Mouse (Mus musculus) mature B cell (primary cell): ENCODE data around the gene Tmco4.

Experiments used
- in situ Hi-C: fragments of 300-500 bp; cut with MboI; formaldehyde crosslinking; loops from 2 replicates; pipeline ENCODE4 v1.14.3; 2019

Tmco4 gene

DNA sequence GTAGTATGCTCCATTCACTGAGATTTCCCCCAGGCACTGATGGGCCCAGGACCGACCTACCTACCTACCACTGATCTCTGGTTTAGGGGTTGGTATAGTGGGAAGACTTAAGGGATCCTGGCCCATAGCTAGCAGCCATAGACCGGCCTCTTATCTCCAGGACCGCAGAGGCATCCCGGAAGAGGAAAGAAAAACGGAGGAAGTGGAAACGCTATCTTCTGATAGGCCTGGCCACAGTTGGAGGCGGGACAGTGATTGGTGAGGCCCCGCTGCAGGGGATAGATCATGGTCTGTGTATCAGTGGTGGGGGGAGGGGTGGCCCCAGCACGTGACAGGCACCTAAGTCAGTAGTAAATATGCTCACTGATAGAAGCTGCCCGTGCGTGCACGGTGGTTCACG, 46.7 kb downstream of the Tmco4 start:
- in situ Hi-C loops, result no loop called here

GRCm38 (mm10) chr4:139020385-139020784, 47.7 kb downstream of the Tmco4 start:
- in situ Hi-C loops, result no loop called here

GRCm38 (mm10) chr4:139024379-139024778, 51.7 kb downstream of the Tmco4 start:
- in situ Hi-C loops, result no loop called here

DNA sequence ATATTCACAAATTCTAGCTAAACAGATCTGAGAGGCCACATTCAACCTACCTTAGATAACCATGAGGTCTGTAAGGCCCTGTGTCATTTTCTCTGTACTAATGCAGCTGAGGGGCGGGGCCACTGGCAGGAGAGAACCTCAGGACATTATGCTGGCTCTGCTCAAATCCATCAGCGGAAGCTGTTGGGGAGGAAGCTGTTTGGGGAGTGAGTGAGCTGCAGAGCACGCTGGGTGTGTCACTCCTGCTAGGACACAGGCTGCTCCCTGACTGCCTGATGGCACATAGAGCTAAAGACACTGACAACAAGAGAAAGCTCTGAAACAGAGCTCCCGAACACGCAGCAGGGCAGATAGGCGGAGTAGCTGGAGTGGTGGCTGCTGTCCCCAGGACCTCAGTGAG, 58.0 kb downstream of the Tmco4 start:
- in situ Hi-C loops, result no loop called here

GRCm38 (mm10) chr4:139032521-139032920, 59.8 kb downstream of the Tmco4 start:
- in situ Hi-C loops, result no loop called here

- in situ Hi-C loops, result no loop called here
Measured at GRCm38 (mm10) chr4:139033263-139034009, 60.7 kb downstream of the Tmco4 start.

DNA sequence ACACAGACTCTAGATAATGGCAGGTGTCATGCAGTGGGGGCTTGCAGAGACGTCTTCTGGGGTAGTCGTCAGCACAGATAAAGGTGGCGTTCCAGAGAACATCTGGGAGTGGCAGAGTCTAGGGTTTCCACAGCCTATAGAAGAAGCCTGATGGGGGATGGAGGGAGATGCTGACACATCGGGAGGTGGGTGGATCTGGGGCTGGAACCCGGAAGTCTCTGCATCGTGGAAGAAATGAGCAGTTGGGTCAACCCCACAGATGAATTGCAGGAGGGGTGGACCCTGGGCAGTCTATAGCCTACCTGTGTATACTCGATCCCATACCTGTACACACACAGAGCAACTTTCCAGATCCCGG, 61.3 kb downstream of the Tmco4 start:
- in situ Hi-C loops, result no loop called here

- in situ Hi-C loops, result no loop called here
Measured at GRCm38 (mm10) chr4:139034540-139034939, 61.9 kb downstream of the Tmco4 start.

DNA sequence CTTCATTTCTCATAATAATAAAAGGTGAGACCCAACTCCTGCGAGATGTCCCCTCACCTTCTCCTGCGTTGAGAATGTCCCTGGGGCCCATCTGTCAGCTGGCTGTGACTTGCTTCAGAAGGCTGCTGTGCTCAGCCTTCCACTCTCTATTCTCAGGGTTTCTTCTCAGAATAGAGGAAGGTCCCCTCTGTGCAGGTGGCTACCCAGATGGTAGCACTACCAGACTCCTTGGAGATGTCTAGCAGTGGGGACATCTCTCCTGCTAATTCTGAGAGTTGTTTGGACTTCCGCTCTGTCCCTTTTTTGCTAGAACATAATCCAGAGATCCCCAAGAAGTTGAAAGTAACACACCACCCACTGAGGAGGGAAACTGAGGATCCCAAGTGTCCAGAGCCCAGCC, 62.3 kb downstream of the Tmco4 start:
- in situ Hi-C loops, result no loop called here

GRCm38 (mm10) chr4:139035799-139036198, 63.1 kb downstream of the Tmco4 start:
- in situ Hi-C loops, result no loop called here

DNA sequence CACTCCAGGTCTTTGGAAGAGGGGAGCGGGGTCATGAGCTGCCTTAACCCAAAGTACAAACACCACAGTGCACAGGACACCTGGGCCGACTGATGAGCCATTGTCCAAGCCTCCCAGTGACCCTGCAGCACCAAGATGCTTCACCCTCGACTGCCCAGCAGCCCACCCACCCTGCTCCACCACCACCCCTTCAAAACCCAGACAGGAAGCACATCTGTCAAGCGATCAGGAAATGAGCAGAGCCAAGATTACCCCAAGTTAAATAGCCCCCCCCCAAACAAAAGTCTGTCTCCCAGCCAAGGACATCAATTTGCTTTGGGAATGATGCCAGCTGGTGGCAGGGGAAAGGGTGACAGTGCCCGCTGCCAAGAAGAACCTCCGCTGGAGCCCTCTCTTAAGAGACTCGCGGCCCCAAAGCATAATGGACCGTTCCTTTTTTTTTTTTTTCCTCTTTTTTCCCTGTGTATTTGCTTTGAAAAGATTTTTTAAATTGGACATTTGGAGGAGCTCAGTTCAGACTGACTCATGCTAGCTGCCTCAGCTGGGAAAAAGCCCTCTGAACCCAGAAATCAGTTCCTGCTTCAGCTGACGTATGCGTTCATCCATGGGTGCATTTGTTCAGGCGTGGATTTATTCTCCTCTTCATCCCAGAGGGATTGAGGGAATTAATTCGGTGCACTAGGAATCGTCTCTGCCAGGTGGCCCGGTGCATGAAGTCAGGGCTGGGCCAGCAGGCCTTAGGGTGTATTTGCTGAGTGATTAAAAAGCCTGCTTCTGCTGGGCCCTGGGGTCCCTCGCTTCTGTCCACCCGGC, 65.3 kb downstream of the Tmco4 start:
- in situ Hi-C loops, result no loop called here

- in situ Hi-C loops, result no loop called here
Measured at GRCm38 (mm10) chr4:139040084-139040839, 67.6 kb downstream of the Tmco4 start.

DNA sequence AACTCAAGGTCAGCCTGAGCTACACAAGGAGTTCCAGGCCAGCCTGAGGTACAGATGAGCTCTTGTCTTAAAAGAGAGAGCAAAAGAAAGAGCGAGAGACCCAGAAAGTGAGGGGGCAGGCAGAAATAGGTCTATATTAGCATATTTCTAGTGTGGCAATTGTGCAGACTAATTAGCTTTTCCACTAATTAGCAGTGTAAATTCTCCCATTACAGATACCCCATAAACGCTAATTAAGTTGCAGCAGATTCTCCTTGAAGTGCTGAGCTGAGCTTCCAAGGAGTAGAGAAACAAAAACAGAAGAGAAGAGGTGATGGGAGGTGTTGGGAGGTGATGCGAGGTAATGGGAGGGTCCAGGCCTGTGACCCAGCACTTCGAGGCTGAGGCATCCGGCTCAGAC, 69.9 kb downstream of the Tmco4 start:
- in situ Hi-C loops, result no loop called here

DNA sequence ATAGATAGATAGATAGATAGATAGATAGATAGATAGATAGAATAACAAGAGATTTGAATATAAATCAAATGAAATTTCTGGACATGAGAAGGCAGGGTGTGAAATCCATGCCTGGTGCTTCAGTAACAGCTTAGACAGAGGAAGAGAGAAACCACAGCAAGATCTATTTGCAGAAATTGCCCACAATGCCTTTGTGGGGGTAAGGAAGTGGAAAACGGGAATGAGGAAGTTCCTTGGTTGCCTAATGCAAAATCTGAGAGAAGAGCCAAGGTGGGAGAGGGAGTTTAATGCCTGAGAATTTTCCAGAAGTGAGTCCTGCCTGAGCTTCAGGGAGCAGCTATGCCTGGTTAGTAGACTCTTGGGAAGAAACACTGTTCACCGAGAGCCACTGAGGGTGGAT, 70.9 kb downstream of the Tmco4 start:
- in situ Hi-C loops, result no loop called here

DNA sequence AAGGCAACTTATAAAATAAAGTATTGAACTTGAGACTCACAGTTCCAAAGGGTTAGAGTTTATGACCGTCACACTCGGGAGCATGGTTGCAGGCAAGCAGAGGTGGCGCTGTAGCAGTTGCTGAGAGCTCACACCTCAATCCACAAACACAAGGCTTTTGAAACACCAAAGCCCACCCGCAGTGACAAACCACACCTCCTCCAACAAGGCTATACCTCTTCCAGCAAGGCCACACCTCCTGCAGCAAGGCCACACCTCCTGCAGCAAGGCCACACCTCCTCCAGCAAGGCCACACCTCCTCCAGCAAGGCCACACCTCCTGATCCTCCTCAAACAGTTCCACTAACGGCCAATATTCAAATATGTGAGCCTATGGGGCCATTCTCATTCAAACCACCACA, 71.9 kb downstream of the Tmco4 start:
- in situ Hi-C loops, result no loop called here

- in situ Hi-C loops, result no loop called here
Measured at GRCm38 (mm10) chr4:139046354-139046753, 73.7 kb downstream of the Tmco4 start.

- in situ Hi-C loops, result no loop called here
Measured at GRCm38 (mm10) chr4:139048518-139048917, 75.8 kb downstream of the Tmco4 start.

GRCm38 (mm10) chr4:139052796-139053195, 80.1 kb downstream of the Tmco4 start:
- in situ Hi-C loops, result no loop called here

GRCm38 (mm10) chr4:139053391-139053790, 80.7 kb downstream of the Tmco4 start:
- in situ Hi-C loops, result no loop called here

DNA sequence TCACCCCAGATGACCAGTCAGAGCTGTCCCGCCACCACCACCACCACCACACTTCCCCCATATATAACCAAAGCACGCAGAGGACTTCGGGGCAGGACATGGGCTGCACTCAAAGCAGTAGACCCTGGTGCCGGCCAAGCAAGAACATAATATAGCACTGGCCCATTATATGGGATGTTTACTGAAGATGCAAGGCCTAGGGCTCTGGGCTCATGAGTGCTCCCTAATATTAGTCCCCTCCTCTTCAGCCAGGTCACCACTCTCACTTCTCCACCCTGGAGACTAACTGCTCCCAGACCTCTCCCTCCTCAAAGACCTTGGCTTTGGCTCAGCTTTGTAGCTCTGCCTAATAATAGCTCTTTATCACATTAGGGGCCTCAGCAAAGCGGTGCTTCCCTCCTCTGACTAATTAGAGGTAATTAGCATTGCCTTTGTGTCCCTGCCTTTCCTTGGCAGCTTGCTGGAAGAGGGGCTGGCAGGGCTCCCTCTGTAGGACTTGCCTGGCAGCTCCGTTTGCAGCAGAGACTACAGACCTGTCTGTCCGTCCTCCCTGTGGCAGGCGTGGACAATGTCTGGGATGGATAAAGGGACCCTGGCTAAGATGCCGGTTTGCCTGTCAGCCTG, 81.7 kb downstream of the Tmco4 start:
- in situ Hi-C loops, result no loop called here

DNA sequence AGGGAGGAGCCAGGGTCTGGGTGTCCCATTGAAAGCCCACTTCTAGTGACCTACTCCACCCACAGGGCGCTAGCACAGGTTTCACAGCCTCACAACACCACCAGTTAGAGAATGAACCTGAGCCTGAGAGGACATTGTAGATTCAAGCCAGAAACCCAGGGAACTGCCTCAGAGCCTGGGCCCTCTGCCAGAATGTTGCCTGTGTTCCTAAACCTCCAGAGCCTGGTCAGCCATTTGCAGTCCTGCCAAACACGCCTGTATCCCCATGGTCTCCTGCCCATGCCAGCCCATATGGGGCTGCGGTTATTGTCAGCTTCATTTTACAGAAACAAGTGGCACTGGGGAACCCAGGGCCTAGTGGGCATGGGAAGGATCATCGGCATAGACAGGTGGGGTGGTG, 82.6 kb downstream of the Tmco4 start:
- in situ Hi-C loops, result no loop called here

- in situ Hi-C loops, result no loop called here
Measured at GRCm38 (mm10) chr4:139055744-139056143, 83.1 kb downstream of the Tmco4 start.
